Mouse (Mus musculus): ENCODE data around the gene Mylk. TPM values are rescaled to one million over a fixed set of nuclear protein-coding genes. Genes with fewer than 3 reads are reported as not detected.
"Not testable (repeated sequence)": the region's sequence is repeated elsewhere in the genome, so short reads cannot be mapped to it uniquely, and the experiment has no call there.

Mylk gene
- polyA plus RNA-seq, 1 experiment from 2014 or later: 8.5 TPM

DNA sequence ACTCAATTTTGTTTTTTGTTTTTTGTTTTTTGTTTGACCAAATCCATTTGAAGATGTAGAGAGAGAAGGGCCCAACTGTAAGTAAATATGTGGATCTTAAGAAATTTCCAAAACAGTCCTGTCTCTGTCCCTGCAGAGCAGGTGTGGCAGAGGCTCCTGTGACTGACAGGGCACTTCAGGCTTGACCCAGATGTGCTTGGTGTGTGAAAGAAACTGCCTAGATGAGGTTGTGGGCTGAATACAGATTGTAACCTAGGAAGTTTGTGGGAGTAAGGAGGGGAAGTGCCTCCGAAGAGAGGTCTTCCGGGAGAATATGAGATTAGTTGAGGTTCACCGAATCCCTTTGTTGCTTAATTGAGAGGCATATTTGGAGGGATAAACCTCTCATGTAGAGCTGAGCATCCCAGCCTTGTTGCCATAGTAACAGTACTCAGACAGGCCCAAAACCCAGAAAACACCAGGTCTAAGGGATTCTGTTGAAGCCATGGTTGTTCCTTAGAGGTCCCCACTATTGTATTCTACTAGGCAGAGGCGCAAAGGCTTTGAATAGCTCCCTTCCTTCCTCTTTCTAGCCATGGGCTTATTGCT lies 27.5 kb downstream of the Mylk start:
- Histone ChIP-seq H3K9me3 (replicated peaks) (peaks cover 8% of the 10 kb centered on the region), H3K36me3 (peaks cover 5% of the 10 kb centered on the region; the same call in 1 of the 2 replicates), H3K27ac (replicated peaks) (0 out of 2 replicates have a peak overlapping the region, but pooled peaks have one; percentile 23), H3K4me1 (peaks cover 24% of the 10 kb centered on the region), H3K4me3 (0 out of 2 replicates have a peak overlapping the region, but pooled peaks have one; percentile 14), H3K27me3 (ENCODE audit: low read depth, poor library complexity, severe bottlenecking) (peaks cover 75% of the 10 kb centered on the region)
- WGBS: 25% methylated on average over 4 of the region's 4 CpGs
- peak; percentile 73 for DNase-seq (ENCODE audit: low spot score)

DNA sequence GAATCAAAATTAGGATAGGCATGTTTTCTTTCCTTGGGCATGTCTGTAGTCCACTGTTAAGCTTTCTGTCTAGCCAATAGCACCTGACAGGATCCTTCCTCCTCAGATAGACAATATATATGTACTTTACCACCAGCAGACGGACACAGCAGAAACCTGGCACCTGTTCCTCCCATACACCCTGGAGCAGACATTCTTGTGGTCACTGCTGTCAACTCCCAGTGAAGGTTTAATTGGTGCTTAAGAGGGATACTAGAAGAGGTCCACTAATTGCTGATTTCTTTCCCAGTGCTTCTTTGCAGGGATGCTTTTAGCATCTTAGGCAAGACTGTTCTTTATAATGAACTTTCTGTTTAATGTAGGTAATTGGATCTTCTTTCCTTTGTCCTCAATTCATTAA lies 37.4 kb downstream of the Mylk start:
- Histone ChIP-seq H3K4me3 (no peak overlapping the region), H3K27ac (replicated peaks) (no peak overlapping the region), H3K36me3 (no peaks in the 10 kb centered on the region; the same call in 1 of the 2 replicates), H3K9me3 (replicated peaks) (peaks cover 3% of the 10 kb centered on the region; the same call in 1 of the 2 replicates), H3K4me1 (peaks cover 12% of the 10 kb centered on the region), H3K27me3 (ENCODE audit: low read depth, poor library complexity, severe bottlenecking) (peaks cover 6% of the 10 kb centered on the region; the same call in 1 of the 2 replicates)
- 83% methylated on average over 1 of the region's 1 CpGs for WGBS
- DNase-seq (ENCODE audit: low spot score): no peak

DNA sequence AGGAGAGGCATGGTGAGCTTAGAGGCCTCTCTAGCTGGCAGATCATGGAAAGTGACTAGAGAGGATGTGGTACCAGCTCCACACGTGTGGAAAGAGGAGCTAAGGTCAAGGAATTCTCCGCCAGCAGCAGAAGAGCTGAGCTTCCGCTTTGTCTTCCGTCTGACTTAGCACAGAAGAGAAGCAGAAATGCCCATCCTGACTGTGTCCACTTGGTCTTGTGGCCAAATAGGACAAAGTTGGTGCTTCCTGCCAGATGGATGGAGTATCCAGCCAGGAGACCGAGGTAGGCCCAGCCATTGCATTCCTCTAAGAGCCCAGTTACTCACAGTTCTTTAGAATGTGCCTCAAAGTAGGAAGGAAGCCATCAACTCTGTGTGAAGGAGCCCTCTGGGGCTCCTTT lies 38.5 kb downstream of the Mylk start:
- DNase-seq (ENCODE audit: low spot score): no peak
- no peak overlapping the region for H3K4me3 ChIP-seq
- WGBS: 90% methylated on average over 5 of the region's 5 CpGs
- H3K9me3 ChIP-seq (replicated peaks): no peaks in the 10 kb centered on the region
- H3K27ac ChIP-seq (replicated peaks): no peak overlapping the region
- H3K27me3 ChIP-seq (ENCODE audit: low read depth, poor library complexity, severe bottlenecking): peaks cover 6% of the 10 kb centered on the region; the same call in 1 of the 2 replicates
- H3K36me3 ChIP-seq: no peaks in the 10 kb centered on the region; the same call in 1 of the 2 replicates
- H3K4me1 ChIP-seq: peaks cover 12% of the 10 kb centered on the region

DNA sequence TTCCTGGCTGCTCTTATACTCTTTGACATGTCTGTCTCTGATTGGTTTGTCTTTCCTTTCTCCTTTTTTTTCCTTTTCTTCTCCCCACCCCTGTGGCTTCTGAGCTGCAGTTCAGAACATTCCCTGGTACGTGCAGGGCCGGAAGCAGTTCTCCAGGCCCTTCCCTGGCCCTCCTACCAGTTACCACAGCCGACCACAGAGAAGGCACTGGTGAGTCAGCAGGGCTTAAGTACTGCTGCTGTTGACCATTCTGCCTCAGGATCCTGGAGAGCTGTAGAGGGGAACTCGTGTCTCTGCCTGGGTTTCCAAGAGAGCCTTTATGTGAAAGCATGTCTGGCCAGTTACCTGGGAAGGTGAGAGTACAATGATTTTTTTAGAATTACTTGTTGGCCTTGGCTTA lies 39.7 kb downstream of the Mylk start:
- 72% methylated on average over 4 of the region's 4 CpGs for WGBS
- Histone ChIP-seq H3K4me1 (peaks cover 12% of the 10 kb centered on the region), H3K4me3 (no peak overlapping the region), H3K27me3 (ENCODE audit: low read depth, poor library complexity, severe bottlenecking) (peaks cover 6% of the 10 kb centered on the region; the same call in 1 of the 2 replicates), H3K27ac (replicated peaks) (no peak overlapping the region), H3K36me3 (no peaks in the 10 kb centered on the region; the same call in 1 of the 2 replicates), H3K9me3 (replicated peaks) (no peaks in the 10 kb centered on the region)
- DNase-seq (ENCODE audit: low spot score): no peak

DNA sequence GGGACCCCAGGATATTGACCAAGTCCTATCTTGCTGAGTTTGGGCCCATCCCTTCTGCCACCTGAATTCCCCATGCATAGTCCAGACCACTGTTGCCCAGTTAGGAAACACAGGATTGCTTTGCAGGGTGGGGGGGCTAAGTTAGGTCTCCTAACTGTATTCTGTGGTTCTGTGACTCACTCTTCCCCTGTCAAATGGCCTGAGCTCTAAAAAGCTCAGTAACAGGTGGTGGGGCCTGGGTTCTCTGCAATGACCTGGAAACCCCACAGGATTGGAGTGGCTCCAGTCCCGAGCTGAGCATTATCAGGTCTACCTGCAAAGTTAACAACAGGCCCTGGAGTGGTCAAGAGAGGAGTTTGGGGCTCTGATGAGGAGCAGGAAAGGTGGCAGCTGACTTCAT lies 47.5 kb downstream of the Mylk start:
- no peaks in the 10 kb centered on the region for H3K9me3 ChIP-seq (replicated peaks)
- no peak overlapping the region for H3K4me3 ChIP-seq
- 72% methylated on average over 1 of the region's 1 CpGs for WGBS
- H3K36me3 ChIP-seq: no peaks in the 10 kb centered on the region
- peaks cover 11% of the 10 kb centered on the region for H3K4me1 ChIP-seq
- no peak overlapping the region for H3K27ac ChIP-seq (replicated peaks)
- H3K27me3 ChIP-seq (ENCODE audit: low read depth, poor library complexity, severe bottlenecking): no peaks in the 10 kb centered on the region
- no peak for DNase-seq (ENCODE audit: low spot score)

DNA sequence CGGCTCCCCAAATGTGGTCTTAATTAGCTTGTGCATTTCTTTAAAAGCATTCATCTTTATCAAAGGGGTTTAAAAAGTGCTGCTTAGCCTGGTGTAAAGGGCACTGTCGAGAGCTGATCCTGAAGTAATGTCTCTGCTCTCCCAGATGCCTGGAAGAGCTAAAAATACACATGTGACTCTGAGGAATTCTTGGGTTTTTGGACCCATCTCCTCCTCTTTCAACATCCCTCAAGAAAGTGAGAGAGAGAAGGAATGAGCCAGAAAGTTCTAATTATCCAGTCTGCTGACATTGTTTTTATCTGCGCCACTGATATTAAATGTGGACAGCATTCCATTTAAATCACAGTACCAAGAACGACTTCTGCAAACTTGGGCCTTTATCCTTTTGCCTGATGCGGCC lies 48.0 kb downstream of the Mylk start:
- no peaks in the 10 kb centered on the region for H3K36me3 ChIP-seq
- peaks cover 11% of the 10 kb centered on the region for H3K4me1 ChIP-seq
- no peaks in the 10 kb centered on the region for H3K9me3 ChIP-seq (replicated peaks)
- no peaks in the 10 kb centered on the region for H3K27me3 ChIP-seq (ENCODE audit: low read depth, poor library complexity, severe bottlenecking)
- DNase-seq (ENCODE audit: low spot score): no peak
- 60% methylated on average over 5 of the region's 5 CpGs for WGBS
- no peak overlapping the region for H3K4me3 ChIP-seq
- no peak overlapping the region for H3K27ac ChIP-seq (replicated peaks)

DNA sequence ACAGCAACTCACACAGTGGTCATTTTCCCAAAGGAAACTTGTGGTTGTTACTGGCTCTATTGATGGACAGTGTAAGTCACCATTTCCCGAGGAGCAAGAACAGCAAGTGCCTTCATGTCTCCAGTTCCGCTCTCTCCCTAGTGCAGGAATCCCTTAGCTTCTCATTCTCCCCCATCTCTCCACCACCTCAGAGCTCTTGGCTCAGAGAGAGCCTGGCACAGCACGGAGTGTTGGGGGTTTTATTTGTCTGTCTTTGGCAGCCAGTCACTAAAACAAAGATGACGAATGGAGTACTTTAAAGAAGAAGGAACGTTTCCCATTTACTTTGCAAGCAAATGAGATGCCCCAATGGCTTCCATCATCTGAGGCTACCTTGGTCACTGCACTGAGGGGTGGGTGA lies 56.2 kb downstream of the Mylk start:
- peaks cover 26% of the 10 kb centered on the region for H3K4me1 ChIP-seq
- 91% methylated on average over 5 of the region's 5 CpGs for WGBS
- H3K9me3 ChIP-seq (replicated peaks): no peaks in the 10 kb centered on the region
- no peak overlapping the region for H3K4me3 ChIP-seq
- no peak for DNase-seq (ENCODE audit: low spot score)
- no peaks in the 10 kb centered on the region for H3K36me3 ChIP-seq
- peaks cover 31% of the 10 kb centered on the region for H3K27me3 ChIP-seq (ENCODE audit: low read depth, poor library complexity, severe bottlenecking)
- no peak overlapping the region for H3K27ac ChIP-seq (replicated peaks)

DNA sequence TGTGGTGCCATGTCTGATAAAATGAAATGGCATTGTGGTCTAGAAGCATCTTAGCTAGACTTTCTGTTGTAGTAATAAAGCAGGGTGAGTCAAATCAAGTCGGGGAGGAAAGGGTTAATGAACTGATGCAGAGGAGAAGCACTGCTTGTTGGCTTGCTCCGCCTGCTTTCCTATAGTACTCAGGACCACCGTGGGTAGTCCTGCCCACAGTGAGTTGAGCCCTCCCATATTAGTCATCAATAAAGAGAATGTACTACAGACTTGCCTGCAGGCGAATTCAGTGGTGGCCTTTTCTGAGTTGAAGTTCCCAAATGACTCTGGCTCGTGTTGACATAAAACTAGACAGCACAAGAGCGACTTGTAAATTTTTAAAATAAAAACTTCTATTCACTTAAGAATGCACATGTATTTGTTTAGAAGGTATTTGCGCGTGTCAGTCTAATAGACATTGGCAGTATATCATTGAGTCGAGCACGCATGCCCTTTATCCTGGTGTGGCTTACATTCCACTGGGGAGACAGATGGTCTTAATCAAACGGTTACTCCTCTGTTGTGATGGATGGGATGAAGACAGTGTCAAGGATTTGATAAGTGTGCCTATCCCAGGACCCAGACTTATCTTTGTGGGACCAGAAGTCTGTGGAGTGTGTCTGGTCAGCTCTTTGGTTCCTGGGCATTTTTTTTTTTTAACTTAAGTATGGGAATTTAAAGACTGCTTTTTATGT lies 59.4 kb downstream of the Mylk start:
- DNase-seq (ENCODE audit: low spot score): no peak
- H3K27ac ChIP-seq (replicated peaks): no peak overlapping the region
- no peak overlapping the region for H3K4me3 ChIP-seq
- H3K36me3 ChIP-seq: no peaks in the 10 kb centered on the region
- peaks cover 55% of the 10 kb centered on the region for H3K4me1 ChIP-seq
- H3K27me3 ChIP-seq (ENCODE audit: low read depth, poor library complexity, severe bottlenecking): peaks cover 45% of the 10 kb centered on the region
- WGBS: 58% methylated on average over 11 of the region's 11 CpGs
- H3K9me3 ChIP-seq (replicated peaks): no peaks in the 10 kb centered on the region

DNA sequence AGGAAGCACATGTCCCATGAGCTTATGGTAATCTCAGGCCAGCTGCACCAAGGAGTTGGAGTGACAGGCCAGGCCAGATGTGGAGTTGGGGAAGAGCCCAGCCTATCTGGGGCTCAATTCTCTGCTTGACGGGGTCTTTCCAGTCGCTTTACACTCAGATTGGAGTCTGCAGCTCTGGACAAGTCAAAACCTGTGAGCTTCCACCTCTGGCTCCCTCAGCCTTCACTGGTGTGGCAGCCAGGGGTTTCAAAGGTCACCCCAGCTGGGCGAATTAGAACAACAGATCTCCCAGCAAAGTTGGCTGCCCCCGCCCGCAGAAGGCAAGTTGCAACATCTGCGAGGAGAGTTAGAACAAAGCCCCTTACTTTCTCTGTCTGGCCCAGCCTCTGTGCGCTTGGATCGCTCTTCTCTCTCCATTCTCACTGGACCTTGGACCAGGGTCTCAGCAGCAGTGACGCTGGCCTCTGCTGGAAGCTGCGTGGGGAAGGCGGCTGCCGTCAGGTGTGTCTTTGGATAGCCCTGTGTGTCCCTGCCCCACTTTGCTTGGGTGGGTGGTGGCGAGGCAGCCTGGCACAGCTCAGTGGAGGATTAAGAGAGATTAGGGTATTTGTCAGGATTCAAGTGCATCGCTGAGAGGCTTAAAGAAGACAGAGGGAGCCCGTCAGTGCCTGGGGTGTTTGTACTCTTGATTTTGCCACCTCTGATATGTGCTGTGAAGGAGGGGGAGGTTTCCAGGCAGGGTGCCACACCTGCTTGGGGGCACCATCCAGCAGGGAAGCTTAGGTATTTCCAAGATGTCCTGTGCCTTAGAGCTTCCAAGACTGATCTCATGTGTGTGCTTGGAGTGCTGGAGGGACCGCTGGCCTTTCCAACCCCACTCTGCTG lies 62.1 kb downstream of the Mylk start:
- H3K27ac ChIP-seq (replicated peaks): peak overlapping the region; percentile 73
- peak; percentile 54 for DNase-seq (ENCODE audit: low spot score)
- peaks cover 50% of the 10 kb centered on the region for H3K4me1 ChIP-seq
- H3K36me3 ChIP-seq: peaks cover 10% of the 10 kb centered on the region; the same call in 1 of the 2 replicates
- H3K4me3 ChIP-seq: peak overlapping the region; percentile 40
- no peaks in the 10 kb centered on the region for H3K9me3 ChIP-seq (replicated peaks)
- H3K27me3 ChIP-seq (ENCODE audit: low read depth, poor library complexity, severe bottlenecking): peaks cover 46% of the 10 kb centered on the region
- WGBS: 7% methylated on average over 16 of the region's 16 CpGs

DNA sequence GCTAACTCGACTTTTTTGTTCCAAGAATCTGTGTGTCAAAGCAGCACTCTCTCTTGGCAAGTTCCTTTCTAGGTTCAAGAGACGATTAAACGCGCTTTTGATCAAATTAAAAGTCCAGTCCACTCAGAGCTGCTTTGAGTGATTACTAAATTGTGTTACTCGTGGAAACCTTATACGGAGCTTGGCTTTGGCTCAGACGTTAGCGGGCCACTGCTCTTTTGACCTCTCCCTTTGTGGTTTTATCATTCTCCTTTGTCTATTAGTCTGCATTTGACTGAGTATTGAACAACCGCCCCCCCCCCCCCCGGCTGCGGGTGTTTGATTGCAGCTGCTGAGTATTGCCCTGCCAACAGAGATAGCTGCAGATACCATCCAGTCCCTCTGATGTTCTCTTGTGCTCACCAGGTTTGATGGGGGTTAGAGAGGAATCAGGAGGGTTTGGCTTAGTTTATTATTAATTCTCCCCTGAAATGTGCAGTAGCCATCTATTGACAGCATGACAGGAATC lies 62.8 kb downstream of the Mylk start:
- peak overlapping the region; percentile 73 for H3K27ac ChIP-seq (replicated peaks)
- WGBS: 11% methylated on average over 11 of the region's 11 CpGs
- H3K27me3 ChIP-seq (ENCODE audit: low read depth, poor library complexity, severe bottlenecking): peaks cover 43% of the 10 kb centered on the region
- peaks cover 10% of the 10 kb centered on the region; the same call in 1 of the 2 replicates for H3K36me3 ChIP-seq
- DNase-seq (ENCODE audit: low spot score): peak; percentile 48
- H3K4me3 ChIP-seq: peak overlapping the region; percentile 40
- peaks cover 54% of the 10 kb centered on the region for H3K4me1 ChIP-seq
- H3K9me3 ChIP-seq (replicated peaks): no peaks in the 10 kb centered on the region

DNA sequence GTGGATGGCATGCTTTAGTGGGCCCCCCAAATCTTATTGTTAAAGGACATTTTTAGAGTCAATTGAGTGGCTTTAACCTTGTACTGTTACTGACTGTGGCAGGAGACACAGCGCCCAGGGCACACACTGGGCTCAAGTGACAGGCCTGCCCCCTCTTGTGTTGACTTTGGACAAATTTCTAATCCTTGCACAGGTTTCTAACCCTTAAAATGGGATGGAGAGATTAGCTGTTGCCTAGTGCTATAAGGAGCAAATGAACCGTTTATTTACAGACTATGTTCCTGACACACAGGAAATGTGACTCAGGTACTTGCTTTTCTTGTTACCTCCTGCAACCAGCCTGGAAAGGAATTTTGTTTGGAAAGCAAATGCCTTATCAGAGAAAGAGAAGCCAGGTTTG lies 67.2 kb downstream of the Mylk start:
- peaks cover 10% of the 10 kb centered on the region; the same call in 1 of the 2 replicates for H3K36me3 ChIP-seq
- H3K9me3 ChIP-seq (replicated peaks): no peaks in the 10 kb centered on the region
- H3K4me3 ChIP-seq: no peak overlapping the region
- 59% methylated on average over 2 of the region's 2 CpGs for WGBS
- peaks cover 12% of the 10 kb centered on the region; the same call in 1 of the 2 replicates for H3K27me3 ChIP-seq (ENCODE audit: low read depth, poor library complexity, severe bottlenecking)
- H3K27ac ChIP-seq (replicated peaks): no peak overlapping the region
- H3K4me1 ChIP-seq: peaks cover 27% of the 10 kb centered on the region
- no peak for DNase-seq (ENCODE audit: low spot score)

DNA sequence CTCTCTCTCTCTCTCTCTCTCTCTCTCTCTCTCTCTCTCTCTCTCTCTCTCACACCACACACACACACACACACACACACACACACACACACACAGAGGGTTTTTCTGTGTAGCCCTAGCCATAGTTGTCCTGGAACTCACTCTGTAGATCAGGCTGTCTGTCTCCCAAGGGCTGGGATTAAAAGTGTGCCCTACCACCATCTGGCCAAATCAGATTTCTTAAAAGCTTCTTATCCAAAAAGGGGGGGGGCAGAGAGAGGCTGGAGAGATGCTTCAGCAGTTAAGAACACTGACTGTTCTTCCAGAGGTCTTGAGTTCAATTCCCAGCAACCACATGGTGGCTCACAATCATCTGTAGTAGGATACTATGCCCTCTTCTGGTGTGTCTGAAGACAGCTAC lies 68.2 kb downstream of the Mylk start:
- not testable (repeated sequence) for DNase-seq (ENCODE audit: low spot score); H3K9me3 ChIP-seq (replicated peaks); H3K27ac ChIP-seq (replicated peaks); H3K36me3 ChIP-seq; H3K4me3 ChIP-seq
- H3K4me1 ChIP-seq: peaks cover 20% of the 10 kb centered on the region
- H3K27me3 ChIP-seq (ENCODE audit: low read depth, poor library complexity, severe bottlenecking): peaks cover 12% of the 10 kb centered on the region; the same call in 1 of the 2 replicates

Data from midbrain, embryonic 10.5 days (tissue).